Mouse (Mus musculus) midbrain, embryonic 11.5 days (tissue): ENCODE measurements around the gene Rps11. TPM values are rescaled to one million over a fixed set of nuclear protein-coding genes. Genes with fewer than 3 reads are reported as not detected.

ENCODE experiments used
- ATAC-seq: fragments of 200-750 bp; cut with Nextera tagmentation; 2 replicates; pipeline ENCODE4 v1.8.0; 2017; ENCODE audit warnings: moderate TSS enrichment, moderate library complexity; ENCODE audit not compliant: low FRiP score
- DNase-seq: peaks from one replicate; pipeline ENCODE4 v3.0.0; 2015; ENCODE audit warnings: low spot score; ENCODE audit errors: missing footprints
- H3K27ac ChIP-seq: fragments of 300-500 bp; sonication (generic); 2 replicates; pipeline ENCODE4 v1.5.1; 2014; ENCODE audit warnings: low read depth, low read length
- H3K27me3 ChIP-seq: fragments of 300-500 bp; sonication (generic); 2 replicates; pipeline ENCODE4 v1.6.1; 2014; ENCODE audit warnings: mild to moderate bottlenecking, low read length, moderate library complexity, mixed read lengths; ENCODE audit not compliant: control insufficient read depth, insufficient read depth
- H3K36me3 ChIP-seq: fragments of 300-500 bp; sonication (generic); 2 replicates; pipeline ENCODE4 v1.6.1; 2014; ENCODE audit warnings: mild to moderate bottlenecking, low read length, moderate library complexity, mixed read lengths; ENCODE audit not compliant: control insufficient read depth, insufficient read depth
- H3K4me1 ChIP-seq: fragments of 300-500 bp; sonication (generic); 2 replicates; pipeline ENCODE4 v1.6.1; 2014; ENCODE audit warnings: low read length; ENCODE audit not compliant: control insufficient read depth, insufficient read depth
- H3K4me2 ChIP-seq: fragments of 300-500 bp; sonication (generic); 2 replicates; pipeline ENCODE4 v1.6.1; 2014; ENCODE audit warnings: mild to moderate bottlenecking, moderate library complexity
- H3K4me3 ChIP-seq: fragments of 300-500 bp; sonication (generic); 2 replicates; pipeline ENCODE4 v1.5.1; 2014; ENCODE audit warnings: low read depth, low read length
- H3K9ac ChIP-seq: fragments of 300-500 bp; sonication (generic); 2 replicates; pipeline ENCODE4 v1.6.1; 2014; ENCODE audit warnings: low read length
- H3K9me3 ChIP-seq: fragments of 300-500 bp; sonication (generic); 2 replicates; pipeline ENCODE4 v1.6.1; 2016; ENCODE audit warnings: low read length; ENCODE audit not compliant: control insufficient read depth
- WGBS: fragments of 180-500 bp; shearing (Covaris S2); extraction: QIAGEN DNeasy Blood & Tissue Kit; methylation state at CpG from one replicate; pipeline ENCODE4 v1.1.7; 2014; 5-methylcytosine and 5-hydroxymethylcytosine counted together
- polyA plus RNA-seq: library from polyadenylated mRNA; unstranded; fragments of >200 nt; fragmentation: Nextera tagmentation; extraction: Ambion mirVana; gene quantifications from 2 replicates; pipeline ENCODE4 v1.2.1, GENCODE M21; 2014

Rps11 gene
- polyA plus RNA-seq, 1 experiment from 2014 or later, result 1,392 TPM

- Histone ChIP-seq H3K27me3 (peaks cover 70% of the 10 kb centered on the region), H3K4me1 (peaks cover 5% of the 10 kb centered on the region), H3K4me3 (no peak overlapping the region), H3K4me2 (no peak overlapping the region), H3K36me3 (no peaks in the 10 kb centered on the region), H3K27ac (no peak overlapping the region), H3K9ac (no peak overlapping the region), H3K9me3 (peaks cover 3% of the 10 kb centered on the region; the same call in 1 of the 2 replicates)
- ATAC-seq (no peak), DNase-seq (no peak)
- WGBS, result 64% methylated on average over 5 of the region's 5 CpGs
Observed at GRCm38 (mm10) chr7:45164833-45165232, 40.6 kb upstream of the Rps11 start.

GRCm38 (mm10) chr7:45163735-45164490, 39.7 kb upstream of the Rps11 start, which contains the start of gene Slc17a7:
Gene Slc17a7, plus strand, starts transcription at chr7:45163949.
- Histone ChIP-seq H3K9ac (peak within 1 kb of the TSS; percentile 49), H3K4me3 (peak within 1 kb of the TSS; percentile 34), H3K36me3 (no peaks in the 10 kb centered on the region; the same call in 1 of the 2 replicates), H3K4me1 (peaks cover 5% of the 10 kb centered on the region), H3K27me3 (peaks cover 63% of the 10 kb centered on the region), H3K9me3 (no peaks in the 10 kb centered on the region), H3K4me2 (peak within 1 kb of the TSS; percentile 59), H3K27ac (no peak within 1 kb of the TSS)
- ATAC-seq (no peak), DNase-seq (peak; percentile 89)
- 2% methylated on average over 40 of the region's 41 CpGs for WGBS

GRCm38 (mm10) chr7:45162996-45163615, 38.9 kb upstream of the Rps11 start:
- H3K4me2 ChIP-seq, result no peak overlapping the region
- no peaks in the 10 kb centered on the region for H3K9me3 ChIP-seq
- H3K27ac ChIP-seq, result no peak overlapping the region
- peak overlapping the region; percentile 34; the same call in 1 of the 2 replicates for H3K4me3 ChIP-seq
- 66% methylated on average over 9 of the region's 9 CpGs for WGBS
- H3K4me1 ChIP-seq, result peaks cover 5% of the 10 kb centered on the region
- ATAC-seq (no peak), DNase-seq (no peak)
- no peak overlapping the region for H3K9ac ChIP-seq
- peaks cover 55% of the 10 kb centered on the region for H3K27me3 ChIP-seq
- no peaks in the 10 kb centered on the region; the same call in 1 of the 2 replicates for H3K36me3 ChIP-seq

- Histone ChIP-seq H3K4me1 (peaks cover 5% of the 10 kb centered on the region), H3K4me3 (no peak overlapping the region), H3K4me2 (peak overlapping the region; percentile 55), H3K9ac (no peak overlapping the region), H3K27ac (no peak overlapping the region), H3K9me3 (no peaks in the 10 kb centered on the region), H3K36me3 (no peaks in the 10 kb centered on the region; the same call in 1 of the 2 replicates), H3K27me3 (peaks cover 49% of the 10 kb centered on the region)
- peak; percentile 12; the same call in 1 of the 2 replicates for ATAC-seq
- DNase-seq, result no peak
- 27% methylated on average over 6 of the region's 6 CpGs for WGBS
Observed at GRCm38 (mm10) chr7:45162551-45162950, 38.3 kb upstream of the Rps11 start.

- ATAC-seq (peak; percentile 89), DNase-seq (peak; percentile 98)
- Histone ChIP-seq H3K9me3 (no peaks in the 10 kb centered on the region), H3K27ac (no peak overlapping the region), H3K4me2 (peak overlapping the region; percentile 55), H3K36me3 (no peaks in the 10 kb centered on the region; the same call in 1 of the 2 replicates), H3K27me3 (peaks cover 42% of the 10 kb centered on the region), H3K4me1 (peaks cover 5% of the 10 kb centered on the region), H3K4me3 (peak overlapping the region; percentile 29), H3K9ac (no peak overlapping the region)
- WGBS, result 5% methylated on average over 35 of the region's 35 CpGs
Observed at GRCm38 (mm10) chr7:45161612-45162473, 37.6 kb upstream of the Rps11 start.

- Histone ChIP-seq H3K4me3 (no peak overlapping the region), H3K27ac (no peak overlapping the region)
- 93% methylated on average over 3 of the region's 3 CpGs for WGBS
Observed at GRCm38 (mm10) chr7:45160866-45161265, 36.6 kb upstream of the Rps11 start.

GRCm38 (mm10) chr7:45160316-45160800, 36.1 kb upstream of the Rps11 start:
- Histone ChIP-seq H3K36me3 (no peaks in the 10 kb centered on the region; the same call in 1 of the 2 replicates), H3K4me1 (peaks cover 5% of the 10 kb centered on the region), H3K27ac (no peak overlapping the region), H3K9me3 (no peaks in the 10 kb centered on the region), H3K4me2 (no peak overlapping the region), H3K27me3 (peaks cover 28% of the 10 kb centered on the region), H3K9ac (no peak overlapping the region), H3K4me3 (no peak overlapping the region)
- ATAC-seq (no peak), DNase-seq (no peak)
- 95% methylated on average over 6 of the region's 6 CpGs for WGBS

More at GRCm38 (mm10) chr7:45160866-45161265, 36.6 kb upstream of the Rps11 start:
- ATAC-seq (no peak), DNase-seq (no peak)
- Histone ChIP-seq H3K36me3 (no peaks in the 10 kb centered on the region; the same call in 1 of the 2 replicates), H3K9me3 (no peaks in the 10 kb centered on the region), H3K27me3 (peaks cover 33% of the 10 kb centered on the region), H3K4me2 (no peak overlapping the region), H3K4me1 (peaks cover 5% of the 10 kb centered on the region), H3K9ac (no peak overlapping the region)

- Histone ChIP-seq H3K36me3 (no peaks in the 10 kb centered on the region; the same call in 1 of the 2 replicates), H3K4me1 (peaks cover 6% of the 10 kb centered on the region), H3K9me3 (no peaks in the 10 kb centered on the region), H3K4me2 (no peak overlapping the region), H3K4me3 (no peak overlapping the region), H3K27me3 (peaks cover 14% of the 10 kb centered on the region), H3K9ac (no peak overlapping the region), H3K27ac (no peak overlapping the region)
- ATAC-seq, result no peak
- 92% methylated on average over 6 of the region's 6 CpGs for WGBS
- no peak for DNase-seq
Observed at GRCm38 (mm10) chr7:45158991-45159390, 34.8 kb upstream of the Rps11 start.
